Mouse (Mus musculus) stomach, postnatal 0 days (tissue): ENCODE results near the gene BC029722. TPM values are rescaled to one million over a fixed set of nuclear protein-coding genes. Genes with fewer than 3 reads are reported as not detected.

Experiments
- ATAC-seq: fragments of 200-750 bp; cut with Nextera tagmentation; 2 replicates; pipeline ENCODE4 v1.8.0; 2017; ENCODE audit not compliant: low FRiP score, low TSS enrichment
- DNase-seq: peaks from one replicate; pipeline ENCODE4 v3.0.0-alpha.2; 2016; ENCODE audit warnings: low spot score
- H3K27ac ChIP-seq: fragments of 300-500 bp; sonication (generic); replicated peaks from 2 replicates; pipeline ENCODE4 v1.5.1; 2014; ENCODE audit warnings: mild to moderate bottlenecking, control low read depth
- H3K27me3 ChIP-seq: fragments of 300-500 bp; sonication (generic); 2 replicates; pipeline ENCODE4 v1.6.1; 2014; ENCODE audit warnings: low read length; ENCODE audit not compliant: control insufficient read depth, insufficient read depth
- H3K36me3 ChIP-seq: fragments of 300-500 bp; sonication (generic); 2 replicates; pipeline ENCODE4 v1.6.1; 2014; ENCODE audit warnings: low read length, mixed read lengths; ENCODE audit not compliant: control insufficient read depth, insufficient read depth
- H3K4me1 ChIP-seq: fragments of 300-500 bp; sonication (generic); replicated peaks from 2 replicates; pipeline ENCODE4 v1.6.1; 2014; ENCODE audit warnings: antibody characterized with exemption; ENCODE audit not compliant: control insufficient read depth, insufficient read depth
- H3K4me2 ChIP-seq: fragments of 300-500 bp; sonication (generic); replicated peaks from 2 replicates; pipeline ENCODE4 v1.6.1; 2014; ENCODE audit warnings: low read depth, mild to moderate bottlenecking, control low read depth, moderate library complexity
- H3K4me3 ChIP-seq: fragments of 300-500 bp; sonication (generic); 2 replicates; pipeline ENCODE4 v1.5.1; 2014; ENCODE audit warnings: low read depth, low read length, control low read depth
- H3K9ac ChIP-seq: fragments of 300-500 bp; sonication (generic); 2 replicates; pipeline ENCODE4 v1.6.1; 2014; ENCODE audit warnings: mild to moderate bottlenecking, low read length, control low read depth, mixed read lengths
- H3K9me3 ChIP-seq: fragments of 300-500 bp; sonication (generic); 2 replicates; pipeline ENCODE4 v1.6.1; 2016; ENCODE audit warnings: low read length; ENCODE audit not compliant: control insufficient read depth
- CTCF ChIP-seq: IDR thresholded peaks from 2 replicates; pipeline ENCODE4 v1.5.1; 2016; ENCODE audit warnings: antibody characterized with exemption, low read depth, mild to moderate bottlenecking, moderate library complexity
- EP300 ChIP-seq: optimal IDR thresholded peaks from 2 replicates; pipeline ENCODE3; 2016; ENCODE audit warnings: antibody characterized with exemption
- WGBS: fragments of 180-500 bp; shearing (Covaris S2); extraction: QIAGEN DNeasy Blood & Tissue Kit; methylation state at CpG from one replicate; pipeline ENCODE4 v1.1.7; 2014; 5-methylcytosine and 5-hydroxymethylcytosine counted together
- polyA plus RNA-seq: library from polyadenylated mRNA; unstranded; fragments of >200 nt; fragmentation: Nextera tagmentation; extraction: Ambion mirVana; gene quantifications from 2 replicates; pipeline ENCODE4 v1.2.1, GENCODE M21; 2015

The BC029722 gene
- polyA plus RNA-seq, 1 experiment from 2014 or later = 26.8 TPM

DNA sequence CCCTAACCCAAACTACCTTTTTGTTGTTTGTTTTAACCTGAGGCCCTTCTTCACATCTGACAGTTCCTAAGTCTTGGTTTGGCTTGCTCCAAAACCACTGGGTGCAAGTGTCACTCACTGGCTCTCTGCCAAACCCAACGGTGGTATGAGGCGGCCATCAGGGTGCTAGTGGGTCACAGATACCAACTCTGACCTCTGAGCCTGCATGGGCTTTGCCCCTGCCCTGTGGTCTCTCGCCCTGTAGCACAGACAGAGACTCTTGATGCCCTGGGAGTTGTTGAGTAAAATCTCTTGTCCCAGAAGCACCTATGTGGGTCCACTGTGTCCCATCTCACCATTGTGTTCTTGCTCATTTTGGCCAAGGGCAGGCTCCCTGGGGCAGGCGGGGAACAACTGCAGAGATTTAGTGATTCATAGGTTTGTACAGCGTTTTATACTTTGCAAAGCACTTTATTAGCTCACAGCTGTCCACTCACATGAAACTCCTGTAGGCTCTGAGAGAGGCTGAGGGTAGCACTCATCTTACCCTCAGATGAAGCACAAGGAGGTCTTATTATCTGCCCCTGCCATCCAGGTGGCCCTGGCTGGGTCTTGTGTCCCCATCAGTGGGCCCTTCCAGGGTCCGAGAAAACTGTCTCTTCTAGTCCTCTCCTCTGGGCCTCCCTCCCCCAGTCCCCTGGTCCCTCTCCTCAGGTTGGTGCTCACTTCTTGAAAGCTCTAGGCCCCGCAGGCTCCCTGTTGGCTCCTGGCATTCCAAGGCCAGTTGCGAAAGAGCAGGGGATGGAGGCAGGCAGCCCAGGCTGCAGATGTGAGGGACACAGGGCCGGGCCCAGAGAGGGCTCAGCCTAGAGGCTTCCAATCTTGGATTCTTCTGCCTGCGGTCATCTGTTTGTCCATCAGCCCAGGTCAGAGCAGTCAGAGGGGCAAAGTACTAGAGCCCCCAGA, 1.7 kb downstream of the BC029722 start:
- H3K9ac ChIP-seq = peak overlapping the region; percentile 92
- no peak for ATAC-seq

GRCm38 (mm10) chr2:155816179-155816578, 3.0 kb downstream of the BC029722 start:
- Histone ChIP-seq H3K4me1 (peaks cover 3% of the 10 kb centered on the region; the same call in 1 of the 2 replicates), H3K27ac (no peak overlapping the region), H3K9me3 (no peaks in the 10 kb centered on the region), H3K9ac (no peak overlapping the region), H3K4me2 (no peak overlapping the region), H3K36me3 (peaks cover 2% of the 10 kb centered on the region; the same call in 1 of the 2 replicates), H3K27me3 (no peaks in the 10 kb centered on the region), H3K4me3 (no peak overlapping the region)
- WGBS = 100% methylated on average over 1 of the region's 1 CpGs
- DNase-seq (no peak), ATAC-seq (no peak)
- TF ChIP-seq EP300 = no peak
- no peak for TF ChIP-seq CTCF

More for the DNA sequence above, 1.7 kb downstream of the BC029722 start:
- Histone ChIP-seq H3K9me3 (no peaks in the 10 kb centered on the region), H3K27me3 (no peaks in the 10 kb centered on the region), H3K36me3 (peaks cover 7% of the 10 kb centered on the region), H3K27ac (0 out of 2 replicates have a peak overlapping the region, but pooled peaks have one; percentile 13), H3K4me1 (peaks cover 7% of the 10 kb centered on the region; the same call in 1 of the 2 replicates), H3K4me3 (peak overlapping the region; percentile 82; the same call in 1 of the 2 replicates), H3K4me2 (peak overlapping the region; percentile 91)
- no peak for TF ChIP-seq CTCF
- no peak for TF ChIP-seq EP300
- no peak for DNase-seq
- 68% methylated on average over 10 of the region's 10 CpGs for WGBS

DNA sequence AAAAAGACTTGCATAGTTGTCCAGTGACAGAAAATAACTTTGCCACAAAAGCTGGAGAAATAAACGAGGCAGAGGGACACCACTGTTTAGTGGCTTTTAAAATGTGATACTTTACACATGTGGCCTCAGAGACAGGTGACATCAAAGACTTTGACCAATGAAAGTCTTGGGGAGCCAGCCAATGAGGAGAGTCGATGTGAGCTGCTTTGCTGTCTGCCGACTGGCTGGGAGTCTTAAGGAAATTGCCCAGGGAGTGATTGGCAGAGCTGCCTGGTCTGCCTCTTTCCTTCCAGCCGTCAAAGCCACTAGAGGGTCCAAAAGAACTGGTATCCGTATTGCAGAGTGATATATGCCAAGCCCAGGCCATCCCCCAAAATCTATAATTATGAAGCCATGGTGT, 4.4 kb downstream of the BC029722 start:
- WGBS = 23% methylated on average over 5 of the region's 5 CpGs
- DNase-seq (peak; percentile 55), ATAC-seq (no peak)
- H3K27ac ChIP-seq = no peak overlapping the region
- no peaks in the 10 kb centered on the region for H3K27me3 ChIP-seq
- H3K4me1 ChIP-seq = peaks cover 3% of the 10 kb centered on the region; the same call in 1 of the 2 replicates
- H3K4me3 ChIP-seq = no peak overlapping the region
- TF ChIP-seq CTCF (no peak), EP300 (no peak)
- no peak overlapping the region for H3K4me2 ChIP-seq
- no peaks in the 10 kb centered on the region for H3K9me3 ChIP-seq
- H3K36me3 ChIP-seq = no peaks in the 10 kb centered on the region
- H3K9ac ChIP-seq = no peak overlapping the region

DNA sequence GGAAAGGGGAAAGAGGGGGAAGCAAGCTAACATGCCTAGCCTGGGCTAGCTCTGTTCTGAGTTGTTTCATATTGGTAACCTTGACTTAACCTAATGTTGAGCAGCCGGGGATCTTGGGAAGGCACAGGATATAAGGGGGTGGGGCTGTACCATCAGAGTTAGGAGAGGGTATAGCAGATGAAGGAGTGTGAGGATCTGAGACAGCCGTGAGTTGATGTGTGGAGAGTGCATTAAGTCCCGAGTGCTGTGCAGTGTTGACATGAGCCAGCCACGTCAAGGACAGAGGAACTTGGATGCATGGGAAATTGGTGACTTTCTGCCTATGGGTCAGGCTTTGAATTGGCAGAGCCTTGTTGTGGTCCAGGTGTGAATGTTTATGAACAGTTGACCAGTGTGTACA, 6.6 kb downstream of the BC029722 start:
- no peaks in the 10 kb centered on the region for H3K27me3 ChIP-seq
- no peaks in the 10 kb centered on the region for H3K9me3 ChIP-seq
- no peak overlapping the region for H3K4me3 ChIP-seq
- no peaks in the 10 kb centered on the region for H3K4me1 ChIP-seq
- no peak overlapping the region for H3K9ac ChIP-seq
- TF ChIP-seq EP300 (no peak), CTCF (no peak)
- DNase-seq = no peak
- no peaks in the 10 kb centered on the region for H3K36me3 ChIP-seq
- WGBS = 67% methylated on average over 4 of the region's 4 CpGs
- no peak overlapping the region for H3K27ac ChIP-seq
- no peak for ATAC-seq
- H3K4me2 ChIP-seq = no peak overlapping the region

DNA sequence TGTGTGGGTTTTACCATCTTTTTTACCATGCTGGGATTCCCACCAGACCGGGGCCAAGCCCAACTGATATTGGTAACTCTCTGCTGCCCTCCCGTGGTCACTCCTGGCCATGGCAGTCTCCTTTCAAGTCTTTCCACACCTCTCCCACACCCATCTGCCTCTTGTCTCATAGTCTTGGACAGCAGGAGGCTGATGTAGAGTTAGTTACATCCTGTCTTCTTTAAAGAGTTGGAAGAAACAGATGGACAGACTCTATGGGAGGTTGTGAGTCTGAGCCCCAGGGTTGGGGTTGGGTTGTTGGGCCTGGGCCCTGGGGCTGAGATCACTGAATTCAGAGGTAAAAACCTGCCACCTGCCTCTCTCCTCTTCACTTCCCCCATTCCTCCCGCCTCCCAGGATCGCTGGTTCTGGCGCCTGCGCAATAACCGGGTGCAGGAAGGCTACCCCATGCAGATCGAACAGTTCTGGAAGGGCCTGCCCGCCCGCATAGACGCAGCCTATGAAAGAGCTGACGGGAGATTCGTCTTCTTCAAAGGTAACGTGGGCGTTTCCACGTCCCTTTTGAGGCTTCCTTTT, 7.3 kb downstream of the BC029722 start:
- 43% methylated on average over 16 of the region's 16 CpGs for WGBS

GRCm38 (mm10) chr2:155809620-155810019, 9.6 kb downstream of the BC029722 start:
- TF ChIP-seq EP300 (no peak), CTCF (no peak)
- Histone ChIP-seq H3K9me3 (no peaks in the 10 kb centered on the region), H3K4me2 (no peak overlapping the region), H3K36me3 (no peaks in the 10 kb centered on the region), H3K4me1 (no peaks in the 10 kb centered on the region), H3K4me3 (no peak overlapping the region), H3K9ac (no peak overlapping the region), H3K27me3 (no peaks in the 10 kb centered on the region), H3K27ac (no peak overlapping the region)
- no peak for DNase-seq
- 53% methylated on average over 4 of the region's 4 CpGs for WGBS
- ATAC-seq = no peak

More for the DNA sequence above, 7.3 kb downstream of the BC029722 start:
- H3K9me3 ChIP-seq = no peaks in the 10 kb centered on the region
- DNase-seq (peak; percentile 84), ATAC-seq (peak; percentile 5; the same call in 1 of the 2 replicates)
- no peak overlapping the region for H3K9ac ChIP-seq
- H3K4me2 ChIP-seq = no peak overlapping the region
- TF ChIP-seq CTCF (peak; percentile 94), EP300 (no peak)
- 0 out of 2 replicates have a peak overlapping the region, but pooled peaks have one; percentile 18 for H3K27ac ChIP-seq
- no peaks in the 10 kb centered on the region for H3K36me3 ChIP-seq
- no peak overlapping the region for H3K4me3 ChIP-seq
- H3K27me3 ChIP-seq = no peaks in the 10 kb centered on the region
- H3K4me1 ChIP-seq = no peaks in the 10 kb centered on the region
